In the genomic region with DNA sequence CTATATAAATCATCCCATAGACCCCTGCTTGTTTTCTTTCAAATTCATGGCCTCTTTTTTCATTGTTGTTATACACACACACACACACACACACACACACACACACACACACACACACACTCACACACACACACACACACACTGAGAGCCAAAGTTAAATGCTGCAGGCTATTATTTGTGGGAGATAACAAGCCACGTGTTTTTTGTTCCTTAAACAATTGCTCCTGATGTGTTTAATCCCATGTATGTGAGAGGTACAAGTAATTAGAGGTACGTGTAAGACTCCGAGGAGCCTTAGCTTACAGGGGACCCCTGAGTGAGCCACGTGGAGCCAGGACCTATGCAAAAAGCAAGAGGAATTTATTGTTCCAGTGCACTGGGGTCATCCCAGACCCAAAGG, we compare ENCODE assay signal across 23 mouse cellular contexts. TPM values are rescaled to one million over a fixed set of nuclear protein-coding genes. Genes with fewer than 3 reads are reported as not detected.
A peak's percentile ranks its signal among the peaks of the same experiment; 100 is the strongest.
DNase-seq lines count a peak whose midpoint lies in the region; TF ChIP-seq lines count a peak whose summit lies in the region.
"Had no signal": no experiment of that assay in that cellular context is flagged by ENCODE, and none has a peak within 500 bp of the region (broad histone marks: within the 10 kb centered on the region; RNA-seq: fewer than 3 reads in every experiment).

No protein-coding gene starts in this region.

- no peaks in the 10 kb centered on the region for H3K27me3 ChIP-seq in kidney, adult 2 months (replicated peaks; ENCODE audit: control insufficient read depth, insufficient read depth, low read length)
- H3K27me3 ChIP-seq in ES-Bruce4 (ENCODE audit: control insufficient read depth, insufficient read depth, low read length, poor library complexity, severe bottlenecking) (no peaks in the 10 kb centered on the region), MEL (ENCODE audit: control insufficient read depth in 1 of 2, insufficient read depth in 2 of 2, low read length in 2 of 2) (no peaks in the 10 kb centered on the region)
- H3K27me3 ChIP-seq: embryonic facial prominence, embryonic 12.5 days; forebrain, embryonic 13.5 days; forebrain, embryonic 15.5 days had no signal

- TF ChIP-seq EP300 in ES-Bruce4 (IDR thresholded peaks at IDR 0.05; ENCODE audit: insufficient read depth, low read depth, low read length) (no peak), MEL (IDR thresholded peaks at IDR 0.05; ENCODE audit: low read depth in 1 of 2, low read length in 2 of 2) (no peak)

- TF ChIP-seq RAD21 in MEL (IDR thresholded peaks at IDR 0.05; ENCODE audit: low read depth, low read length): no peak

- no peak for DNase-seq in kidney, adult 2 months
- no peak for DNase-seq in kidney, postnatal 10 days
- DNase-seq in MEL (ENCODE audit: low read depth, low spot score): no peak
- DNase-seq in heart, adult 9 months (ENCODE audit: low spot score in 2 of 2): no peak
- DNase-seq in adipocyte (ENCODE audit: low spot score): no peak
- DNase-seq: adrenal gland, adult 8-10 months; adrenal gland, postnatal 14 days; adrenal gland, postnatal 36 days; cerebellum, adult 11-12 months; cerebellum, adult 2 months; cerebellum, adult 9-10 months; cerebellum, postnatal 10 days; cerebellum, postnatal 25 days; forebrain, postnatal 0 days had no signal

- H3K27ac ChIP-seq in kidney, adult 2 months (ENCODE audit: insufficient read depth, low read depth, low read length): peak overlapping the region; percentile 20; the same call in 1 of the 2 replicates
- H3K27ac ChIP-seq in ES-Bruce4 (ENCODE audit: insufficient read depth, low read length) (peak overlapping the region; percentile 98), MEL (ENCODE audit: control insufficient read depth, low read depth, low read length) (no peak overlapping the region; the same call in 1 of the 2 replicates)
- H3K27ac ChIP-seq: embryonic facial prominence, embryonic 10.5 days; embryonic facial prominence, embryonic 12.5 days; forebrain, embryonic 13.5 days; forebrain, embryonic 15.5 days had no signal

- no peaks in the 10 kb centered on the region for H3K79me2 ChIP-seq in MEL (ENCODE audit: control insufficient read depth, insufficient read depth, low read length, poor library complexity)

- 72% methylated on average over 4 of the region's 4 CpGs for WGBS in kidney, adult 2 months

- no peaks in the 10 kb centered on the region for H3K36me3 ChIP-seq in kidney, adult 2 months (ENCODE audit: control insufficient read depth, insufficient read depth, low read length)
- H3K36me3 ChIP-seq in ES-Bruce4 (ENCODE audit: control insufficient read depth, insufficient read depth, low read length, poor library complexity, severe bottlenecking): no peaks in the 10 kb centered on the region
- no peaks in the 10 kb centered on the region for H3K36me3 ChIP-seq in MEL (ENCODE audit: control insufficient read depth in 1 of 2, insufficient read depth in 2 of 2, low read length in 2 of 2)
- H3K36me3 ChIP-seq: embryonic facial prominence, embryonic 10.5 days; embryonic facial prominence, embryonic 12.5 days; forebrain, embryonic 15.5 days; G1E had no signal

- no peak overlapping the region for H3K4me3 ChIP-seq in kidney, adult 2 months (ENCODE audit: insufficient read depth, low read depth, low read length)
- peak overlapping the region; percentile 70 for H3K4me3 ChIP-seq in ES-Bruce4 (ENCODE audit: low read depth, low read length)
- no peak overlapping the region for H3K4me3 ChIP-seq in MEL (ENCODE audit: control insufficient read depth in 1 of 2, insufficient read depth in 1 of 2, low read depth in 2 of 2, low read length in 2 of 2)
- H3K4me3 ChIP-seq: embryonic facial prominence, embryonic 10.5 days; embryonic facial prominence, embryonic 12.5 days; forebrain, embryonic 13.5 days; forebrain, embryonic 15.5 days had no signal

- no peak for TF ChIP-seq CTCF in kidney, adult 2 months (conservative IDR thresholded peaks at IDR 0.05; ENCODE audit: insufficient read depth, insufficient read length, low read depth, low read length)
- no peak for TF ChIP-seq CTCF in ES-Bruce4 (IDR thresholded peaks at IDR 0.05; ENCODE audit: low read depth, low read length)
- TF ChIP-seq CTCF in MEL (IDR thresholded peaks at IDR 0.05 in 2 of 3, conservative IDR thresholded peaks at IDR 0.05 in 1 of 3; ENCODE audit: control insufficient read depth in 1 of 3, insufficient read depth in 1 of 3, low read depth in 2 of 3, low read length in 3 of 3, poor library complexity in 1 of 3, severe bottlenecking in 1 of 3): no peak

- no peak for TF ChIP-seq POLR2A in kidney, adult 2 months (IDR thresholded peaks at IDR 0.05; ENCODE audit: low read depth, low read length)
- TF ChIP-seq POLR2A in ES-Bruce4 (IDR thresholded peaks at IDR 0.05; ENCODE audit: insufficient read depth, low read length): peak; percentile 42
- no peak for TF ChIP-seq POLR2A in MEL (IDR thresholded peaks at IDR 0.05; ENCODE audit: control insufficient read depth in 1 of 2, insufficient read depth in 1 of 2, low read depth in 1 of 2, low read length in 2 of 2, poor library complexity in 1 of 2)

- no peaks in the 10 kb centered on the region for H3K9me3 ChIP-seq in ES-Bruce4 (replicated peaks; ENCODE audit: control insufficient read depth, insufficient read depth, low read length, poor library complexity, severe bottlenecking)
- H3K9me3 ChIP-seq in MEL (replicated peaks; ENCODE audit: insufficient read depth, low read length): no peaks in the 10 kb centered on the region
- H3K9me3 ChIP-seq: embryonic facial prominence, embryonic 10.5 days; embryonic facial prominence, embryonic 12.5 days; forebrain, embryonic 13.5 days; forebrain, embryonic 15.5 days; G1E had no signal

- peaks cover 3% of the 10 kb centered on the region; the same call in 1 of the 2 replicates for H3K4me1 ChIP-seq in kidney, adult 2 months (ENCODE audit: control insufficient read depth, insufficient read depth, low read length)
- no peaks in the 10 kb centered on the region for H3K4me1 ChIP-seq in ES-Bruce4 (ENCODE audit: control insufficient read depth, insufficient read depth, low read length)
- H3K4me1 ChIP-seq in MEL (ENCODE audit: control insufficient read depth in 1 of 2, insufficient read depth in 2 of 2, low read length in 2 of 2): peaks cover 3 to 10% of the 10 kb centered on the region in 2 experiments; a peak in 2 of 4 replicates
- H3K4me1 ChIP-seq: embryonic facial prominence, embryonic 12.5 days; forebrain, embryonic 13.5 days; forebrain, embryonic 15.5 days had no signal

- H3K9ac ChIP-seq in ES-Bruce4 (ENCODE audit: low read depth, poor library complexity, severe bottlenecking): peak overlapping the region; percentile 56
- no peak overlapping the region for H3K9ac ChIP-seq in MEL (ENCODE audit: control insufficient read depth, low read depth, low read length, poor library complexity, severe bottlenecking)
- H3K9ac ChIP-seq: embryonic facial prominence, embryonic 12.5 days; forebrain, embryonic 13.5 days; forebrain, embryonic 15.5 days; forebrain, postnatal 0 days had no signal

TF ChIP-seq in MEL, 35 proteins besides CTCF, POLR2A, EP300 and RAD21 (continues in another document):
- TF ChIP-seq CHD1 (IDR thresholded peaks at IDR 0.05; ENCODE audit: low read depth, low read length) (no peak), ELF1 (IDR thresholded peaks at IDR 0.05; ENCODE audit: low read depth, low read length) (no peak), MAX (IDR thresholded peaks at IDR 0.05; ENCODE audit: low read length) (peak; percentile 59), GABPA (IDR thresholded peaks at IDR 0.05; ENCODE audit: low read depth, low read length) (no peak), USF1 (IDR thresholded peaks at IDR 0.05; ENCODE audit: low read depth, low read length) (peak; percentile 66; the same call in 1 of the 2 replicates), POLR2AphosphoS5 (IDR thresholded peaks at IDR 0.05; ENCODE audit: borderline replicate concordance, low read depth, low read length) (no peak), GATA1 (IDR thresholded peaks at IDR 0.05; ENCODE audit: low read depth, low read length) (no peak), USF2 (IDR thresholded peaks at IDR 0.05; ENCODE audit: borderline replicate concordance in 1 of 2, insufficient read depth in 1 of 2, low read depth in 1 of 2, low read length in 2 of 2) (no peak), HCFC1 (IDR thresholded peaks at IDR 0.05; ENCODE audit: low read depth, low read length) (no peak), JUND (IDR thresholded peaks at IDR 0.05; ENCODE audit: low read depth, low read length) (no peak), TBP (IDR thresholded peaks at IDR 0.05; ENCODE audit: low read depth, low read length) (no peak), SIN3A (IDR thresholded peaks at IDR 0.05; ENCODE audit: low read length) (no peak), TCF12 (IDR thresholded peaks at IDR 0.05; ENCODE audit: low read depth, low read length) (no peak), MAZ (IDR thresholded peaks at IDR 0.05; ENCODE audit: low read depth, low read length) (no peak), UBTF (IDR thresholded peaks at IDR 0.05; ENCODE audit: borderline replicate concordance, insufficient read depth, low read depth, low read length) (no peak), ETS1 (IDR thresholded peaks at IDR 0.05; ENCODE audit: low read depth, low read length) (no peak), MAFK (IDR thresholded peaks at IDR 0.05; ENCODE audit: borderline replicate concordance, low read depth, low read length) (no peak), MXI1 (IDR thresholded peaks at IDR 0.05; ENCODE audit: low read depth, low read length) (peak; percentile 48; the same call in 1 of the 2 replicates), MYB (IDR thresholded peaks at IDR 0.05; ENCODE audit: low read depth, low read length) (no peak)

RNA-seq across cellular contexts. Expression of a gene that starts 20.1 kb away (rescaled TPM):
- 10.4 and 14.6 TPM in 2 replicates for polyA plus RNA-seq in kidney, adult 2 months (2012; rRNA removed)
- polyA plus RNA-seq in ES-Bruce4 (2011; ENCODE audit: insufficient read depth, insufficient read length, low read depth, missing spikeins) (98.6 and 108 TPM in 2 replicates), MEL (2012; ENCODE audit: insufficient read depth in 1 of 2, insufficient read length in 2 of 2, low read depth in 1 of 2, low replicate concordance in 2 of 2, missing spikeins in 1 of 2) (10 to 100 TPM; 11.0 to 51.2 TPM)
- total RNA-seq in MEL (2012; rRNA removed): 8.1 and 8.9 TPM in 2 replicates

RNA-seq across cellular contexts. Expression of a gene that starts 34.7 kb away (rescaled TPM):
- 6.0 and 6.4 TPM in 2 replicates for polyA plus RNA-seq in kidney, adult 2 months (2012; rRNA removed)
- 27.2 and 31.0 TPM in 2 replicates for polyA plus RNA-seq in ES-Bruce4 (2011; ENCODE audit: insufficient read depth, insufficient read length, low read depth, missing spikeins)
- total RNA-seq in MEL (2012; rRNA removed): 17.6 TPM in 2 replicates
- 10 to 100 TPM; 14.9 to 61.5 TPM for polyA plus RNA-seq in MEL (2012; ENCODE audit: insufficient read depth in 1 of 2, insufficient read length in 2 of 2, low read depth in 1 of 2, low replicate concordance in 2 of 2, missing spikeins in 1 of 2)

RNA-seq across cellular contexts. Expression of a gene that starts 40.7 kb away (rescaled TPM):
- polyA plus RNA-seq in kidney, adult 2 months (2012; rRNA removed): 0.06 TPM in 1 of 2 replicates, not detected in the other
- polyA plus RNA-seq in ES-Bruce4 (2011; ENCODE audit: insufficient read depth, insufficient read length, low read depth, missing spikeins): not detected in 2 replicates
- total RNA-seq in MEL (2012; rRNA removed): not detected in 2 replicates
- polyA plus RNA-seq in MEL (2012; ENCODE audit: insufficient read depth in 1 of 2, insufficient read length in 2 of 2, low read depth in 1 of 2, low replicate concordance in 2 of 2, missing spikeins in 1 of 2): not detected
- total RNA-seq: adrenal gland, adult 8-10 months; adrenal gland, postnatal 14 days; forebrain, postnatal 0 days; G1E had no signal
- polyA plus RNA-seq: C2C12; embryonic facial prominence, embryonic 10.5 days; embryonic facial prominence, embryonic 12.5 days; embryonic facial prominence, embryonic 14.5 days; forebrain, embryonic 11.5 days; forebrain, embryonic 13.5 days; forebrain, embryonic 15.5 days; forebrain, postnatal 0 days; G1E had no signal
